Mouse (Mus musculus): Measurements from ENCODE around the gene Aagab. TPM values are rescaled to one million over a fixed set of nuclear protein-coding genes. Genes with fewer than 3 reads are reported as not detected.

The Aagab gene
- polyA plus RNA-seq, 1 experiment from 2014 or later: 64.5 TPM

- Histone ChIP-seq H3K4me1 (ENCODE audit: control insufficient read depth, insufficient read depth, low read length) (no peaks in the 10 kb centered on the region), H3K27ac (replicated peaks; ENCODE audit: low read depth, low read length) (no peak overlapping the region), H3K9ac (replicated peaks; ENCODE audit: low read length) (no peak overlapping the region), H3K4me3 (replicated peaks; ENCODE audit: low read depth, low read length) (no peak overlapping the region), H3K36me3 (ENCODE audit: control insufficient read depth, insufficient read depth, low read length) (no peaks in the 10 kb centered on the region), H3K4me2 (ENCODE audit: low read length) (no peak overlapping the region), H3K27me3 (ENCODE audit: control insufficient read depth, insufficient read depth, low read length) (no peaks in the 10 kb centered on the region), H3K9me3 (ENCODE audit: control insufficient read depth, low read length) (no peaks in the 10 kb centered on the region)
- WGBS: 59% methylated on average over 3 of the region's 3 CpGs
- no peak for ATAC-seq (ENCODE audit: low FRiP score, low TSS enrichment)
- no peak for DNase-seq
These were observed 75.2 kb downstream of the Aagab start for GRCm38 (mm10) chr9:63677621-63678020.

GRCm38 (mm10) chr9:63678076-63678475, 75.6 kb downstream of the Aagab start:
- 100% methylated on average over 1 of the region's 1 CpGs for WGBS
- Histone ChIP-seq H3K36me3 (ENCODE audit: control insufficient read depth, insufficient read depth, low read length) (no peaks in the 10 kb centered on the region), H3K27ac (replicated peaks; ENCODE audit: low read depth, low read length) (no peak overlapping the region), H3K4me1 (ENCODE audit: control insufficient read depth, insufficient read depth, low read length) (no peaks in the 10 kb centered on the region), H3K9ac (replicated peaks; ENCODE audit: low read length) (no peak overlapping the region), H3K9me3 (ENCODE audit: control insufficient read depth, low read length) (no peaks in the 10 kb centered on the region), H3K4me3 (replicated peaks; ENCODE audit: low read depth, low read length) (no peak overlapping the region), H3K4me2 (ENCODE audit: low read length) (no peak overlapping the region), H3K27me3 (ENCODE audit: control insufficient read depth, insufficient read depth, low read length) (no peaks in the 10 kb centered on the region)
- ATAC-seq (ENCODE audit: low FRiP score, low TSS enrichment): no peak
- DNase-seq: no peak

GRCm38 (mm10) chr9:63682301-63682700, 79.8 kb downstream of the Aagab start:
- Histone ChIP-seq H3K9ac (replicated peaks; ENCODE audit: low read length) (no peak overlapping the region), H3K4me1 (ENCODE audit: control insufficient read depth, insufficient read depth, low read length) (no peaks in the 10 kb centered on the region), H3K27ac (replicated peaks; ENCODE audit: low read depth, low read length) (no peak overlapping the region), H3K36me3 (ENCODE audit: control insufficient read depth, insufficient read depth, low read length) (no peaks in the 10 kb centered on the region), H3K4me3 (replicated peaks; ENCODE audit: low read depth, low read length) (no peak overlapping the region), H3K9me3 (ENCODE audit: control insufficient read depth, low read length) (no peaks in the 10 kb centered on the region), H3K4me2 (ENCODE audit: low read length) (no peak overlapping the region), H3K27me3 (ENCODE audit: control insufficient read depth, insufficient read depth, low read length) (no peaks in the 10 kb centered on the region)
- no peak for DNase-seq
- 91% methylated on average over 9 of the region's 9 CpGs for WGBS
- ATAC-seq (ENCODE audit: low FRiP score, low TSS enrichment): no peak

GRCm38 (mm10) chr9:63682943-63683342, 80.5 kb downstream of the Aagab start:
- no peaks in the 10 kb centered on the region for H3K27me3 ChIP-seq (ENCODE audit: control insufficient read depth, insufficient read depth, low read length)
- H3K9ac ChIP-seq (replicated peaks; ENCODE audit: low read length): no peak overlapping the region
- 89% methylated on average over 2 of the region's 2 CpGs for WGBS
- no peak overlapping the region for H3K4me3 ChIP-seq (replicated peaks; ENCODE audit: low read depth, low read length)
- no peak overlapping the region for H3K27ac ChIP-seq (replicated peaks; ENCODE audit: low read depth, low read length)
- DNase-seq (no peak), ATAC-seq (ENCODE audit: low FRiP score, low TSS enrichment) (no peak)
- no peak overlapping the region for H3K4me2 ChIP-seq (ENCODE audit: low read length)
- no peaks in the 10 kb centered on the region for H3K9me3 ChIP-seq (ENCODE audit: control insufficient read depth, low read length)
- no peaks in the 10 kb centered on the region for H3K4me1 ChIP-seq (ENCODE audit: control insufficient read depth, insufficient read depth, low read length)
- H3K36me3 ChIP-seq (ENCODE audit: control insufficient read depth, insufficient read depth, low read length): no peaks in the 10 kb centered on the region

DNA sequence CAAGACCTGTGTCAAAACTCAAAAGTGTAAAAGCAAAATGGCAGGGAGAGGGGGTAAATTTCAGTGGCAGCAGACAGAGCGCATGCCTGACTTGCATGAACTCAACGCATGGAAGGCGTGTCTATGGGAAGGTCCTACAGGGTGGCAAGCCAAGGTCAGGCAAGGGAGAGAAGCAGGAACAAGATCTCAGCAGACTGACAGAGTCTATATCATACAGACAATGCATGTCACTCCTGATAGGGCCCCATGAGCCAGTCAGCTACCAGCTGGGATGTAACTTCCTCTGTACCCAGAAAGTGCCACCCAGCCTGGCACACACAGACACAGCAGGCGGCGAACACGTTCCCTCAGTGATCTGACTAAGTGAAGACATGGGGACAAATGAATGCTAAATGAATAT, 81.8 kb downstream of the Aagab start:
- WGBS: 98% methylated on average over 6 of the region's 6 CpGs
- ATAC-seq (ENCODE audit: low FRiP score, low TSS enrichment) (no peak), DNase-seq (no peak)
- H3K4me1 ChIP-seq (ENCODE audit: control insufficient read depth, insufficient read depth, low read length): no peaks in the 10 kb centered on the region
- no peak overlapping the region for H3K27ac ChIP-seq (replicated peaks; ENCODE audit: low read depth, low read length)
- H3K27me3 ChIP-seq (ENCODE audit: control insufficient read depth, insufficient read depth, low read length): no peaks in the 10 kb centered on the region
- H3K9ac ChIP-seq (replicated peaks; ENCODE audit: low read length): no peak overlapping the region
- H3K4me3 ChIP-seq (replicated peaks; ENCODE audit: low read depth, low read length): no peak overlapping the region
- H3K36me3 ChIP-seq (ENCODE audit: control insufficient read depth, insufficient read depth, low read length): no peaks in the 10 kb centered on the region
- no peaks in the 10 kb centered on the region for H3K9me3 ChIP-seq (ENCODE audit: control insufficient read depth, low read length)
- no peak overlapping the region for H3K4me2 ChIP-seq (ENCODE audit: low read length)

- Histone ChIP-seq H3K9ac (replicated peaks; ENCODE audit: low read length) (no peak overlapping the region), H3K27ac (replicated peaks; ENCODE audit: low read depth, low read length) (no peak overlapping the region), H3K4me3 (replicated peaks; ENCODE audit: low read depth, low read length) (no peak overlapping the region), H3K36me3 (ENCODE audit: control insufficient read depth, insufficient read depth, low read length) (no peaks in the 10 kb centered on the region), H3K4me1 (ENCODE audit: control insufficient read depth, insufficient read depth, low read length) (no peaks in the 10 kb centered on the region), H3K4me2 (ENCODE audit: low read length) (no peak overlapping the region), H3K27me3 (ENCODE audit: control insufficient read depth, insufficient read depth, low read length) (no peaks in the 10 kb centered on the region), H3K9me3 (ENCODE audit: control insufficient read depth, low read length) (no peaks in the 10 kb centered on the region)
- 33% methylated on average over 5 of the region's 5 CpGs for WGBS
- DNase-seq (no peak), ATAC-seq (ENCODE audit: low FRiP score, low TSS enrichment) (no peak)
These were observed 82.9 kb downstream of the Aagab start for GRCm38 (mm10) chr9:63685352-63685751.

DNA sequence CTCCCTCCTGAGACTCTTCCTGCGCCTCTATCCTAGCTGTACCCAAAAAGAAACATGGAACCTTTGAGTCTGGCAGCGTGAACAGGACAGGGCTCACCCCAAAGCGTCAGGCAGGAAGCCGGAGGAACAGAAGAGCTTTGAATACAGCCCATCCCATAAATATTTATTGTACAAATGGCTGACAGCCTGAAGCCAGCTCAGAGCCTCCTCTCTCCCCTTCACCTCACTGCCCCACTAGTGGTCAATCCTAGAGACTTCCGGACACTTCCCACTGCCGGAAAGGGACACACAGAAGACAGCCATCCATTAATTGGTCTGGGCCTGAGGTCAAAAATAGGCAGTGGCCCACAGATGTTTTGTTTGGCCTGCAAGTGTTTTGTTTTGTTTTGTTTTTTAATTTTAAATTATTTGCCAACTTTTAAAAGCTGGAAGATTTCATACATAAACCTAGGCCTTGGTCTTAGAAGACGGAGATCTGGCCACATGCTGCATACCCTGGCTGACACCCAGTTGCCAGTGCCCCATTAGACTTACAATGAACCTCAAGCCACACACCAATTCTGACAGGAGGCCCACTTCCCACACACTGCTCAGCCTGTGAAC, 85.1 kb downstream of the Aagab start:
- DNase-seq: no peak
- Histone ChIP-seq H3K27me3 (ENCODE audit: control insufficient read depth, insufficient read depth, low read length) (no peaks in the 10 kb centered on the region), H3K4me1 (ENCODE audit: control insufficient read depth, insufficient read depth, low read length) (no peaks in the 10 kb centered on the region), H3K4me3 (replicated peaks; ENCODE audit: low read depth, low read length) (no peak overlapping the region), H3K9me3 (ENCODE audit: control insufficient read depth, low read length) (no peaks in the 10 kb centered on the region), H3K9ac (replicated peaks; ENCODE audit: low read length) (no peak overlapping the region), H3K27ac (replicated peaks; ENCODE audit: low read depth, low read length) (no peak overlapping the region), H3K4me2 (ENCODE audit: low read length) (no peak overlapping the region), H3K36me3 (ENCODE audit: control insufficient read depth, insufficient read depth, low read length) (no peaks in the 10 kb centered on the region)
- WGBS: 85% methylated on average over 7 of the region's 7 CpGs
- ATAC-seq (ENCODE audit: low FRiP score, low TSS enrichment): no peak

DNA sequence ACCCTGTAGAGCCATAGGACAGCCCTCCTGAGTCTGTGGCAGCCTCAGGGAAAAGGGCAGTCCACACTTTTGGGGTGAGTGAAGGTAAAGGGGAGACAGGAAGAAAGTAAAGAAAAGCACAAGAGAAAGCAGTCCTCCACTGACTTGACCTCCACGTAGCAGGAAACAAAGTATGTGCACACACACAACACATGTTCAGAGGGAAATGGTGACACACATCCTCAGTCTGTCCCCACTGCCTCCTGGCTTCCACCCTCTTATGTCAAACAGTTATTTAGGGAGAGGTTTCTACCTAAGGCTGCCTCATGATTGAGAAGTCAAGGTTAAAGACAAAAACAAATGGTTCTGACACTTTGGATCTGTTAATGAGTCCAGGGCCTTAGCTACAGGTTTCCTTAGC, 88.1 kb downstream of the Aagab start:
- Histone ChIP-seq H3K4me2 (ENCODE audit: low read length) (no peak overlapping the region), H3K36me3 (ENCODE audit: control insufficient read depth, insufficient read depth, low read length) (no peaks in the 10 kb centered on the region), H3K9ac (replicated peaks; ENCODE audit: low read length) (no peak overlapping the region), H3K4me3 (replicated peaks; ENCODE audit: low read depth, low read length) (no peak overlapping the region), H3K27ac (replicated peaks; ENCODE audit: low read depth, low read length) (no peak overlapping the region), H3K27me3 (ENCODE audit: control insufficient read depth, insufficient read depth, low read length) (no peaks in the 10 kb centered on the region), H3K4me1 (ENCODE audit: control insufficient read depth, insufficient read depth, low read length) (no peaks in the 10 kb centered on the region), H3K9me3 (ENCODE audit: control insufficient read depth, low read length) (no peaks in the 10 kb centered on the region)
- DNase-seq: no peak
- no peak for ATAC-seq (ENCODE audit: low FRiP score, low TSS enrichment)
- WGBS: 97% methylated on average over 1 of the region's 1 CpGs

- Histone ChIP-seq H3K4me2 (ENCODE audit: low read length) (no peak overlapping the region), H3K36me3 (ENCODE audit: control insufficient read depth, insufficient read depth, low read length) (no peaks in the 10 kb centered on the region), H3K9ac (replicated peaks; ENCODE audit: low read length) (no peak overlapping the region), H3K9me3 (ENCODE audit: control insufficient read depth, low read length) (no peaks in the 10 kb centered on the region), H3K4me1 (ENCODE audit: control insufficient read depth, insufficient read depth, low read length) (0 out of 2 replicates have a peak, but pooled peaks cover 3% of the 10 kb centered on the region), H3K27ac (replicated peaks; ENCODE audit: low read depth, low read length) (no peak overlapping the region), H3K4me3 (replicated peaks; ENCODE audit: low read depth, low read length) (no peak overlapping the region), H3K27me3 (ENCODE audit: control insufficient read depth, insufficient read depth, low read length) (no peaks in the 10 kb centered on the region)
- DNase-seq (no peak), ATAC-seq (ENCODE audit: low FRiP score, low TSS enrichment) (no peak)
- 86% methylated on average over 2 of the region's 2 CpGs for WGBS
These were observed 89.5 kb downstream of the Aagab start for GRCm38 (mm10) chr9:63691960-63692359.

Data from midbrain, embryonic 14.5 days (tissue).